22 mouse cellular contexts compared by ENCODE assay signal in the genomic region with DNA sequence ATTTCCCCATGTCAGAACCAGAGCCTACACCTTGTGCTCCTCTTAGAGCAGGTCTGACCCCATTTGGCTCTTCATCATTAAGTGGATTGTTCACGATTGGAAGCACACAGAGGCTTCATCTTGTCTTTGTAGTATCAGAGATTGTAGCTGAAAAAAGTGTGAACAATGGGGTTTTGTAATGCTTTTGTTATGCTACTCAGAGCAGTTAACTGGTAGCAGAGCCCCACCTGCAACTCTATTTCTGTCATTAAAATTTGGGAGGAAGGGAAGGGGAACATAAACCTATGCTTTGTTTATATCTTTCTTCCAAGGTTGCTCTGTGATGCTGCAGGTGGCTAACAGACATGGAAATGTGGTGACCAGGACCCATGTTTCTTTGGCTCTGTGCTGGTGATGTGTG.
DNase-seq lines count a peak whose midpoint lies in the region; ATAC-seq lines count a peak whose summit lies in the region.
"Had no signal": no experiment of that assay in that cellular context is flagged by ENCODE, and none has a peak within 500 bp of the region (broad histone marks: within the 10 kb centered on the region; RNA-seq: fewer than 3 reads in every experiment).

No protein-coding gene starts in this region.

- DNase-seq in ES-CJ7 (ENCODE audit: low read depth, low spot score) (peak; percentile 85), R1 (ENCODE audit: low read depth, low spot score) (peak; percentile 93)
- peak; percentile 4 for DNase-seq in retina, embryonic 14.5 days (ENCODE audit: low spot score)
- DNase-seq in heart, adult 11 months = no peak
- no peak for DNase-seq in left cerebral cortex, postnatal 25 days (ENCODE audit: low spot score in 2 of 2)
- DNase-seq in layer of hippocampus, postnatal 10 days (ENCODE audit: low spot score in 2 of 2) = no peak
- DNase-seq: adrenal gland, adult 8-10 months; adrenal gland, postnatal 14 days; adrenal gland, postnatal 36 days; cerebellum, adult 11-12 months; cerebellum, adult 2 months; cerebellum, adult 9-10 months; cerebellum, postnatal 10 days; cerebellum, postnatal 25 days had no signal

- ATAC-seq in midbrain, embryonic 16.5 days = no peak
- ATAC-seq: activated CD4-positive, CD25-positive, alpha-beta regulatory T cell, adult 4 months; forebrain, embryonic 14.5 days; forebrain, embryonic 16.5 days; Patski had no signal

- H3K27me3 ChIP-seq in midbrain, embryonic 16.5 days (ENCODE audit: control insufficient read depth, insufficient read depth, low read depth, low read length) = no peaks in the 10 kb centered on the region
- H3K27me3 ChIP-seq: embryonic facial prominence, embryonic 12.5 days; Patski had no signal

- H3K27ac ChIP-seq in midbrain, embryonic 16.5 days (ENCODE audit: low read length) = no peak overlapping the region
- H3K27ac ChIP-seq: embryonic facial prominence, embryonic 10.5 days; embryonic facial prominence, embryonic 12.5 days had no signal

- no peak overlapping the region for H3K4me3 ChIP-seq in midbrain, embryonic 16.5 days (ENCODE audit: low read depth, low read length)
- H3K4me3 ChIP-seq: embryonic facial prominence, embryonic 10.5 days; embryonic facial prominence, embryonic 12.5 days had no signal

- WGBS in midbrain, embryonic 16.5 days = 37% methylated on average over 1 of the region's 1 CpGs

- H3K4me2 ChIP-seq in midbrain, embryonic 16.5 days (ENCODE audit: low read length) = no peak overlapping the region
- H3K4me2 ChIP-seq: embryonic facial prominence, embryonic 12.5 days had no signal

- H3K4me1 ChIP-seq in midbrain, embryonic 16.5 days (ENCODE audit: control insufficient read depth, insufficient read depth, low read length) = no peaks in the 10 kb centered on the region
- H3K4me1 ChIP-seq: embryonic facial prominence, embryonic 10.5 days; embryonic facial prominence, embryonic 12.5 days had no signal

- no peaks in the 10 kb centered on the region for H3K36me3 ChIP-seq in midbrain, embryonic 16.5 days (ENCODE audit: control insufficient read depth, insufficient read depth, low read length)
- H3K36me3 ChIP-seq: embryonic facial prominence, embryonic 10.5 days; embryonic facial prominence, embryonic 12.5 days; G1E had no signal

- no peak overlapping the region for H3K9ac ChIP-seq in midbrain, embryonic 16.5 days (ENCODE audit: low read depth, low read length)
- H3K9ac ChIP-seq: embryonic facial prominence, embryonic 12.5 days had no signal

- intact Hi-C loops in left cerebral cortex, postnatal 25 days (cut with DNase I) = no loop called here

- no peaks in the 10 kb centered on the region for H3K9me3 ChIP-seq in midbrain, embryonic 16.5 days (replicated peaks; ENCODE audit: control insufficient read depth, low read length, poor library complexity, severe bottlenecking)
- H3K9me3 ChIP-seq: embryonic facial prominence, embryonic 12.5 days had no signal

Comparison
In these comparisons a context has a peak if more than half of its experiments do, and no peak if none do; other contexts are left out.
1. DNase-seq: peak in ES-CJ7 (single experiment), R1 (single experiment) and retina, embryonic 14.5 days (single experiment); none in heart, adult 11 months (single experiment), left cerebral cortex, postnatal 25 days (0 of 2) and layer of hippocampus, postnatal 10 days (0 of 2).